Mouse (Mus musculus) skeletal muscle tissue, adult 2 months (tissue): ENCODE data around the gene Ush2a.

ENCODE experiments used
- DNase-seq: peaks from one replicate; pipeline ENCODE4 v3.0.0-alpha.2; 2012; ENCODE audit warnings: low read depth, low spot score

Ush2a gene

DNA sequence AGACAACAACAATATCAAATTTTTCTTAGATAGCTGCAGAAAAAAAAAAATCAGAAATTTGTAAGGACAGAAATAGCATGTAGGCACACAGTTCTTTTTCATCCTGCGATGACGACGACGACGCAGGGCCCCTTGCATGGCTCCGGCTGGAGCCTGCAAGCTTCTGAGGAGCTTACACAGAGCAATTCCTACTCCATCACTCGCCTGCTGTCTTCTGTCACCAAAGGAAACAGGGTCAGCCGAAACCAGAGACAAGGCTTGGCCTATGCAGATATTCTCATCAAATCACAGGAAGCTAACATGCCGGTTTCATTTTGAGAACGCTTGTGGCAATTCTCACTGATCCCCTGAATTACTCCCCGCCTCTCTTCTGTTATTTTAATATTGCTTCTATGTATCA, 604.7 kb downstream of the Ush2a start:
- DNase-seq, result no peak

GRCm38 (mm10) chr1:188878531-188879055, 616.8 kb downstream of the Ush2a start:
- DNase-seq, result no peak

DNA sequence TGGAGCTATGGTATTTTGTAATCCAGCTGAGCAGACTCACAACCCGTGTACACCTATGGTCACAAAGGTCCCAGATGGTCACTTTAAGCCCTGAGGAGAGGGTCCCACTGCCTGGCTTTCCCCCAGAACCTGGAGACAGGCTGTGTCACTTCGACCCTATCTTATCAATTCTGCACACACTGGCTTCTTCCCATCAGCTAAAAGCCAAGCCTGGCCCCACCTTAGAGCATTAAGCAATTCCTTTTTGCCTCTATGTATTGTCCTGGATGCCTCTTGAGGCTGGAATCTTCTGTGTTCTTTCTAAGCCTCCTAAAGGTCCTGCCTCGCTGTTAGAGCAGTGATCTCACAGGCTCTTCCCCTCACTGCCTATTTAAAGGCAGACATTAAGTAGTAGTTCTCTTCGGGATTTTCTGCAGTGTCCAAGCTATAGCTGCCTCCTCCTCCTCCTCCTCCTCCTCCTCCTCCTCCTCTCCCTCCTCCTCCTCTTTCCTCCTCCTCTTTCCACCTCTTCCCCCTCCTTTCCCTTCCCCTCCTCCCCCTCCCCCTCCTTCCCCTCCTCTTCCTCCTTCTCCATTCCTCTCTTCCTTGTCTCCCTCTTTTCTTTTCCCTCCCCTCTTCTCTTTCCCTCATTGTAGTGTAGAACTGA, 635.2 kb downstream of the Ush2a start:
- DNase-seq, result no peak

DNA sequence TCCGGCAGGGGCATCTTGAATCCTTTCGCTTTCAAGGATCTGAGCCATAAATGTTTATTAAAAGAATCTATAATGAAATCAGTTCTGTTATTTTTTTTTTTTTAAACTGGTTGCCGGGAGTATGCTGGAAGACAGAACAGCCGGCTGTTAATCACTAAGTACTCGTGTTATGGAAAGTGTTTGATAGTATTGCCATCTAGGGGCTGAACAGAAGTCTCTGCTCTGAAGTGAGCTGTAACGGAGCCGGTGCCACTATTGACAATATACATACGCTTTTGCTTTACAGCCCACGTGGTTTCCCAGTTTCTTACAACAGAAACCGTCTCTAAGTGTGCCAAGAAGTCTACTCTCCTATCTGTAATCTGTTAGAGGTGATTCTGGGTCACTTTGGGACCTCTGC, 642.3 kb downstream of the Ush2a start:
- DNase-seq, result no peak

GRCm38 (mm10) chr1:188906175-188906574, 644.4 kb downstream of the Ush2a start:
- no peak for DNase-seq

DNA sequence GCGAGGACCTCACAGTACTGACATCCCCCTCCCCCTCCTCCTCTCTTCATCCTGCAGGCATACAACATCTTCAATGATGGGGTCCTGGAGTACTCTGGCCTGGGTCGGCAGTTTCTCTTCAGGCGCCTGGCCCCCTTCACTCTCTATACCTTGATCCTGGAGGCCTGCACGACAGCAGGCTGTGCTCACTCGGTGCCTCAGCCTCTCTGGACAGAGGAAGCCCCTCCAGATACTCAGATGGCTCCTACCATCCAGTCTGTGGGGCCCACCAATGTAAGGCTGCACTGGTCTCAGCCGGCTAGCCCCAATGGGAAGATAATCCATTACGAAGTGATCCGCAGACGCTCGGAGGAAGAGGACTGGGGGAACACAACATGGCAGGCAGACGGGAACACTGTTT, 648.8 kb downstream of the Ush2a start:
- no peak for DNase-seq

- no peak for DNase-seq
Observed at GRCm38 (mm10) chr1:188919946-188920345, 658.1 kb downstream of the Ush2a start.

DNA sequence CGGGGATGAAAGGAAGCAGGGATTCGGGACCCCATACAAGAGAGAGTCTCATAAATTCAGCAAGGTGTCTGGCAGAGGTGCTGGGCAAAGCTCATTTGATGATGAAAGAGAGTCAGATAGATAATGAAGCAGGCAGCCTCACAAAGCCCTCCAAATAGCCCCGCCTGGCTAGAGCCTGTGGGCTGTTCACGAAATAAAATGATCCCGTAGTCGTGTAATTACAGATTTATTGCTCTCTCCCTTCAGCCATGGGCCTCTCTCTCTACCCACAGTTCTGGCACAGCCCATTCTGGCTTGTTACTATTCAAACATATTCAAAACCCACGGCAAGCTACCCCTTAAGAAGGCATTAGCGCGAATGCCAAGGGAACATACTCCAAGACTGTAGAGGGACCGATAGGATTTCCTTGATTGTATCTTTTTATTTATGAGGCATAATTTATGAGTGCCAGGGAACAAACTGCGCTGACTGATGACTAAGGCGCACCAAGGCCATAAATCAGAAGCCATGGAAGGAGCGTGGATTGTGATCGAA, 675.5 kb downstream of the Ush2a start:
- DNase-seq, result no peak

DNA sequence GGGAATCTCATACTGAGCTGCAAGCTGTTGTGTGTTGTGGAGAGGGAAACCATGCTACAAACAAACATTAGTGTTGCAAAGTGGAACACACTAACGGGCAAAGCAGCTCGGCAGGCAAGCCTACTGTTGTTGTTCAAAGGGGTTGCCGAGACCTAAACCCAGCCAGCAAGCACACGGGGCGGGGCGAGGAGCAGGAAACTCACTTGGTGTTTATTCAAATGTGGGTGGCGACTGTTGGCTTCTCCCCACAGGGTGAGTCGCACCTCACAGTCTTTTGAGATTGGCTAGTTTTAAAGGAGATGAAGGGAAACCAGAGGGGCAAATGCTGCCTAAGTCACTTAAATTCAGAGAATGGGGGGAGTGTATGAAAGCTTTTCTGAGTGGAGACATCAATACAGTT, 683.5 kb downstream of the Ush2a start:
- DNase-seq, result no peak

GRCm38 (mm10) chr1:188946849-188947248, 685.0 kb downstream of the Ush2a start:
- DNase-seq, result no peak

DNA sequence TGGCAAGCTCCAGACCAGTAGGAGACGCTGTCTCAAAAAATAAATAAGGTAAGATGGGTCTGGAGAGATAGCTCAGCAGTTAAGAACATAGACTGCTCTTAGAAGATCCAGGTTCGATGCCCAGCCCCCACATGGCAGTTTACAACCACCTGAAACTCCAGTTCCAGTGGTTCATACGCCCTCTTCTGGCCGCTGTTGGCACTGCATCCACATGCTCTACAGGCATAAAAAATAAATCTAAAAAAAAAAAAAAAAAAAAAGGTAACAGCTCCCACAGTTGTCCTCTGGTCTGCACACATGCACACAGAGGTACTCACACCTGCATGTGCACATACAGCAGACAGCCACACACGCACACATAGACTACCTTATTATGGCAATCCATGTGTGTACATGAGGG, 686.0 kb downstream of the Ush2a start:
- no peak for DNase-seq

- DNase-seq, result no peak
Observed at GRCm38 (mm10) chr1:188948276-188948675, 686.5 kb downstream of the Ush2a start.

GRCm38 (mm10) chr1:188951091-188951490, 689.3 kb downstream of the Ush2a start:
- no peak for DNase-seq

- DNase-seq, result no peak
Observed at GRCm38 (mm10) chr1:188952501-188952900, 690.7 kb downstream of the Ush2a start.

DNA sequence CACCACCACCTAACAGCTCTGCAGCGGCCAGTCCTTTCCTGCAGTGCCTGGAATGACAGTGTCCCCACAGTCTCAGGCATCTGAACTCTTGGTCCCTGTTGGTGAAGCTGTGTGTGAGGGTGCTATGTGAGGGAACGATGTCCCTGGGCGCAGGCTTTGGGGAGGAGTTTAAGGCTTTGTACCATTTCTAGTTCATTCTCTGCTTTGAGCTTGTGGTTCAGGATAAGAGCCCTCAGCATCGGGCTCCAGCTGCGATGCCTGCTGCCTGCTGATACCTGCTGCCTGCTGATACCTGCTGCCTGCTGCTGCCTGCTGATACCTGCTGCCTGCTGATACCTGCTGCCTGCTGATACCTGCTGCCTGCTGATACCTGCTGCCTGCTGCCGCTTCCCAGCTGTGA, 711.3 kb downstream of the Ush2a start:
- DNase-seq, result no peak

- DNase-seq, result no peak
Observed at GRCm38 (mm10) chr1:188973926-188974325, 712.1 kb downstream of the Ush2a start.

GRCm38 (mm10) chr1:188980050-188980449, 718.2 kb downstream of the Ush2a start:
- DNase-seq, result no peak

- no peak for DNase-seq
Observed at GRCm38 (mm10) chr1:188993218-188993617, 731.4 kb downstream of the Ush2a start.

DNA sequence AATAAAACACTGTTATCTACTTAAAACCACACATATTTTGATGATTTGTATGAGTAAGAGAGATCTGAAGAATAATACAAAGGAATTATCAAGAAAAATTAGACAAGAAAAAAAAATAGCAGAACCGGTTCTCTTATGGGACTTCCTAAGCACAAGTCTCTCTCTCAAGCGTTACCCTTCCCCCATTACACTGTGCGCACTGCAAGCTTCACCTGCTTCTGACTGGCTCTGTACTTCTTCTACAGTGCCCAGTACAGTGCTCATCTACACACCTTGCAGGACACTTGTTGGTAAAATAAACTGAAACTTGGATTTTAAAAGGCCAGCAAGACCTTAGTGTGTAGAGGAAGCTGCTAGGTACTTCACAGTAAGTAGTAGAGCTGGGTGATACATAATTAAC, 736.1 kb downstream of the Ush2a start:
- DNase-seq, result no peak

GRCm38 (mm10) chr1:188999981-189000380, 738.2 kb downstream of the Ush2a start:
- DNase-seq, result no peak

GRCm38 (mm10) chr1:189001815-189002214, 740.0 kb downstream of the Ush2a start:
- DNase-seq, result no peak

- DNase-seq, result no peak
Observed at GRCm38 (mm10) chr1:189004774-189005173, 743.0 kb downstream of the Ush2a start.

DNA sequence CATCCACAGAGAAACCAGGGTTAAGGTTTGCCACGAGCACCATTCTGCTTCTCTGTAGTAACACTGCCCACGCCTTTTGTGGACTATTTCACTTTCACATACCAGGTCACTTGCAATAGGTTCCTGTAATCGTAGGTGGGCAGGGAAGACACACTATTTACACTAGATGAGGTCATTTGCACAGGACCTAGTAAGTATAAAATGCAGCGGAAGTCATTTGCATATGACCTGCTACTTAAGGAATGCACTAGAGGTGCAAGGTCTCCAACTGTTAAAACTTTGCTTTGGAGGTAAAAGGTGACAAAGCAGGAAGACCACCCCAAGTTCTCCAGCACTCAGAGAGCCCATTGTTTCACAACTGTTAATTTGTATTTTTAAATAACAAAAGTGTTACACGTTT, 744.4 kb downstream of the Ush2a start:
- no peak for DNase-seq

DNA sequence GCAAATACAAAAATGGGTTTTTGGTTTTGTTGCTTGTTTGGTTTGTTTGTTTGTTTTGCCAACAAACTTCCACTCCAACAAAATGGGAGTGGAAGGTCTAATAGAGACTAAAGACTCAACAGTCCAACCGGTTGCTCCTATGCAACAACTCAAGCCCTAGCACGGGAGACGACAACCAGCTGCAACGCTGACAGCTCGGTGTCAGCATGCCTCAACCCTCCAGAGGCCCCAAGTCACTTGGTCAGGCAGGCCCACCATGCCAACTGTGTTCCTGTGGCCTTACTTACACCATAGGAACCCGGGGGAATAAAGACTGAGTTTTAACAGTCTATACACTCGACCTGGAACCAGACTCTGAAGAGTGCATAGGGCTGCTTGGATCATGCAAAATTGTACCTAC, 745.0 kb downstream of the Ush2a start:
- no peak for DNase-seq
